Mouse (Mus musculus): Measurements from ENCODE around the gene Gtf2e1. TPM values are rescaled to one million over a fixed set of nuclear protein-coding genes. Genes with fewer than 3 reads are reported as not detected.

Gene Gtf2e1
- total and polyA plus RNA-seq, 2 experiments from 2014 or later = 18.9 to 21.4 TPM

DNA sequence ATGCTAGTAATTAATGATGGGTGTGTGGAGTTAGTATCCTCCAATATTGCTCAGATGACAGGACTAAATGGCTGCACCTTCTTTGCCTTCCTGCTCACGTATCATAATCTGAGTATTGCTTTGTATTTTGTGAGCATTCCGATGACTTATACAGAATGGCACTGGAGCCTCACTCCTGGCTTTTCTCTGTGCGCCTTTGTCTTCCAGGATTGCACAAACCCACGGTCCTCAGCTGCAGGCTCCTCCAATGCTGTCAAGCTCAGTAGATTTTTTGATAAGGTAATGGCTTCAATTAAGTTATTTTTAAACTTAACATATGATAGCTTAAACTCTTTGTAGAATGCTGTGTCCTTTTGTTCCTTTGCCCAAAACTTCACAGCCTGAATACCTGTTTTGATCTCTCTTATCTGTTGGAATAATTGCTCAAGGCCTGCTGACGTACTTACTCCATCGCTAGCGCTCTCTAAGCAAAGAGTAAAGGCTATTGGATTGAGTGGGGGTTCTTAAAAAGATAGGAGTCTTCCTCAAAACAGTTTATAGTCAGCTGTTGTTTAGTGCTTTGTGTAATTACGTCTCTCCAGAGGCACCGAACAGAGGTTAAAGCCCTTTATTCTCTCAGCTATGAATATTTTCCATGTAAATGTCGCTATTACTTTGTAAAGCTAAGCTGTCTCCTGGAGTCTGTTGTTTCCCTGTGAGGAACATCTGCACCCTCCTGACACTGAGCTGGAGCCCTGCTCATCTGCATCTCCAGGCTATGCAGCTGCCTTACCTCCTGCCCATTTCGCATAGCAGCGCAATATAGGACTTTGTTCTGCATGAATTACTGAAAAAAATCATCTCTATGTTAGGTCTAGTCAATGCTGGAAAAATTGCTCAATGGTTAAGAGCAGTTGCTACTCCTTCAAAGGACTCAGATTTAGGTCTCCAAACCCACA is 27.8 kb upstream of the Gtf2e1 start:
- no peak for ATAC-seq
- Histone ChIP-seq H3K27me3 (ENCODE audit: insufficient read depth, low read length) (no peaks in the 10 kb centered on the region), H3K4me2 (ENCODE audit: low read depth, low read length) (no peak overlapping the region), H3K4me3 (ENCODE audit: low read length) (no peak overlapping the region), H3K9ac (replicated peaks; ENCODE audit: low read length) (no peak overlapping the region), H3K9me3 (ENCODE audit: low read length) (no peaks in the 10 kb centered on the region), H3K36me3 (ENCODE audit: insufficient read depth, low read length) (peaks cover 3% of the 10 kb centered on the region; the same call in 1 of the 2 replicates), H3K27ac (no peak overlapping the region), H3K4me1 (ENCODE audit: insufficient read depth, low read length) (no peaks in the 10 kb centered on the region)
- no peak for DNase-seq (ENCODE audit: low spot score)
- WGBS = 82% methylated on average over 12 of the region's 12 CpGs
- no peak for TF ChIP-seq CTCF (IDR thresholded peaks at IDR 0.05; ENCODE audit: low read depth)

DNA sequence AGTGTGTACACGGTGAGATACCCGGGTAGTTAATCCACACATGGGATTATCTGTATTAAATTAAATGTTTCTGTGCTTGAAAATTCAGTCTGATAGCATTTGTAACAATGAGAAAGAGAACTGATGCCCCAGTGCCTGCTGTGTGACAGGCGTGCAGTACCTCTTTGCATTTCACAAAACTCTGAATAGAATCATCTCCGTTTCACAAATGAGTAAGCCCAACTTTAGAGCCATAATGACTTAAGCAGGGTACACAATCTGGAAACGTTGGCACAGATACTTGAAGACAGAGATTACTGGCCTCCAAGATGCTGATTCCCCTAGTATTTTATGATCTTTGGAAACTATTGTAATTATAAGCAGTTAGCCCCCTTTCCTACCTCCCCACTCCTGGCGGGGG is 26.5 kb upstream of the Gtf2e1 start:
- Histone ChIP-seq H3K9ac (replicated peaks; ENCODE audit: low read length) (no peak overlapping the region), H3K27me3 (ENCODE audit: insufficient read depth, low read length) (no peaks in the 10 kb centered on the region), H3K36me3 (ENCODE audit: insufficient read depth, low read length) (no peaks in the 10 kb centered on the region), H3K4me1 (ENCODE audit: insufficient read depth, low read length) (no peaks in the 10 kb centered on the region), H3K4me2 (ENCODE audit: low read depth, low read length) (no peak overlapping the region), H3K4me3 (ENCODE audit: low read length) (no peak overlapping the region), H3K9me3 (ENCODE audit: low read length) (no peaks in the 10 kb centered on the region), H3K27ac (no peak overlapping the region)
- DNase-seq (ENCODE audit: low spot score) = no peak
- ATAC-seq = no peak
- 64% methylated on average over 6 of the region's 6 CpGs for WGBS
- no peak for TF ChIP-seq CTCF (IDR thresholded peaks at IDR 0.05; ENCODE audit: low read depth)

DNA sequence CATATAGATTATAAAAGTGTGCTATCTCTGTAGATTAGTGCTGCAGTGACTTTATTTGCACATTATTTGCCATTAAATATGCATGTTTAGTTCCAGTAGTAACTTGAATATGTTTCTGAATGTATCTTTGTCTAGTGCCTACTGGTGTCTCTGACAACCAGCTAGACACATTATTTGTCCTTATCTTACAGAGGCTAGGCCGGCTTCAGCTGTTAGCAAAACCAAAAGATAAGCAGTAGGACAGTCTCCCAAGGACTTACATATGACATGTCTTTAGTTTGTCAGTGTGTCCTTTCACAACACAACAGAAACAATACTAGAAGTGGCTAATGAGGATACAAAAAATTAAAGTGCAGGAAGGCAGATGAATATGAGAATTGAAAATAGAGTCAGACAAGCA is 25.5 kb upstream of the Gtf2e1 start:
- Histone ChIP-seq H3K27ac (no peak overlapping the region), H3K4me2 (ENCODE audit: low read depth, low read length) (no peak overlapping the region), H3K4me1 (ENCODE audit: insufficient read depth, low read length) (no peaks in the 10 kb centered on the region), H3K9me3 (ENCODE audit: low read length) (no peaks in the 10 kb centered on the region), H3K4me3 (ENCODE audit: low read length) (no peak overlapping the region), H3K9ac (replicated peaks; ENCODE audit: low read length) (no peak overlapping the region), H3K36me3 (ENCODE audit: insufficient read depth, low read length) (no peaks in the 10 kb centered on the region), H3K27me3 (ENCODE audit: insufficient read depth, low read length) (no peaks in the 10 kb centered on the region)
- no peak for TF ChIP-seq CTCF (IDR thresholded peaks at IDR 0.05; ENCODE audit: low read depth)
- no peak for ATAC-seq
- WGBS = 95% methylated on average over 1 of the region's 1 CpGs
- no peak for DNase-seq (ENCODE audit: low spot score)

DNA sequence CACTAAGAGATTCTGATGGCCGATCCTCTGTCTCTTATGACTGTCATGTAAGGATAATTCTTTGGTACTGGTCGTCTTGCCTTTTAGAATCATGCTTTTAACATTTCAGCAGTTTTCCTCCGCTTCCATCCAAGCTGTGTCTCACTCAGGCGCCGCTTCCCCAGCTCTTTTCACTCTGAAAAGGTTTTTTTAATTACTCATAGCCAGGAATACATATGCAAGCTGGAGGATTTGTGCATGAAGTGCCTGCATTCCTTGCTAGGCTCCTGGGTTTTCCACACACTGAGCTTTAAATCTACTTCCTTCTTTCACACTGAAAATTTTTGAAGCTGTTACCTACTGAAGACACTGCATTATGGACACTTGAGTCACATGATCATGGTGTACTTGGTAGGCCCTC is 23.4 kb upstream of the Gtf2e1 start:
- no peak overlapping the region for H3K27ac ChIP-seq
- no peak for TF ChIP-seq CTCF (IDR thresholded peaks at IDR 0.05; ENCODE audit: low read depth)
- no peak overlapping the region for H3K4me3 ChIP-seq (ENCODE audit: low read length)
- H3K36me3 ChIP-seq (ENCODE audit: insufficient read depth, low read length) = no peaks in the 10 kb centered on the region; the same call in 1 of the 2 replicates
- H3K27me3 ChIP-seq (ENCODE audit: insufficient read depth, low read length) = no peaks in the 10 kb centered on the region
- ATAC-seq (no peak), DNase-seq (ENCODE audit: low spot score) (no peak)
- 82% methylated on average over 5 of the region's 5 CpGs for WGBS
- no peak overlapping the region for H3K4me2 ChIP-seq (ENCODE audit: low read depth, low read length)
- H3K4me1 ChIP-seq (ENCODE audit: insufficient read depth, low read length) = no peaks in the 10 kb centered on the region
- no peaks in the 10 kb centered on the region for H3K9me3 ChIP-seq (ENCODE audit: low read length)
- H3K9ac ChIP-seq (replicated peaks; ENCODE audit: low read length) = no peak overlapping the region

DNA sequence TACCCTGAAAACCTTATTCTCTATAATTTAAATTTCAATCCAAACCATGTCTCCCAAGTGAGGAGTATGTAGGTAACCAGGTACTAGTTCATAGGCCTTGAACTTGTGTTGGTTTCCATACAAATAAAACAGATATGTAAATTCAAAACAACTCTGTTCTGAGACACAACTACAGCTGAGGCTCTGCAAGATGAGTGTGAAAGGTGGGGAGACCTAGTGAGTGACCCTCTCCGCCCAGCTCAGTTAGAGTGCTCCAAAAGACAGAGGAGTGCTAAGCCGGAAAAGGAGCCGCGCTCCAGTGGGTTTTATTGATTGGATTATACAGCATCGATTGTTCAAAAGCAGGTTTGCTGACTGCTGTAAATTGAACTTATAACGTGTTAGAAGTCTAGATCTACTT is 22.8 kb upstream of the Gtf2e1 start:
- no peak overlapping the region for H3K9ac ChIP-seq (replicated peaks; ENCODE audit: low read length)
- no peak overlapping the region for H3K27ac ChIP-seq
- DNase-seq (ENCODE audit: low spot score) (no peak), ATAC-seq (no peak)
- no peaks in the 10 kb centered on the region for H3K27me3 ChIP-seq (ENCODE audit: insufficient read depth, low read length)
- H3K36me3 ChIP-seq (ENCODE audit: insufficient read depth, low read length) = peaks cover 4% of the 10 kb centered on the region; the same call in 1 of the 2 replicates
- 70% methylated on average over 6 of the region's 6 CpGs for WGBS
- no peak overlapping the region for H3K4me3 ChIP-seq (ENCODE audit: low read length)
- TF ChIP-seq CTCF (IDR thresholded peaks at IDR 0.05; ENCODE audit: low read depth) = no peak
- H3K4me1 ChIP-seq (ENCODE audit: insufficient read depth, low read length) = no peaks in the 10 kb centered on the region
- H3K9me3 ChIP-seq (ENCODE audit: low read length) = no peaks in the 10 kb centered on the region
- no peak overlapping the region for H3K4me2 ChIP-seq (ENCODE audit: low read depth, low read length)

DNA sequence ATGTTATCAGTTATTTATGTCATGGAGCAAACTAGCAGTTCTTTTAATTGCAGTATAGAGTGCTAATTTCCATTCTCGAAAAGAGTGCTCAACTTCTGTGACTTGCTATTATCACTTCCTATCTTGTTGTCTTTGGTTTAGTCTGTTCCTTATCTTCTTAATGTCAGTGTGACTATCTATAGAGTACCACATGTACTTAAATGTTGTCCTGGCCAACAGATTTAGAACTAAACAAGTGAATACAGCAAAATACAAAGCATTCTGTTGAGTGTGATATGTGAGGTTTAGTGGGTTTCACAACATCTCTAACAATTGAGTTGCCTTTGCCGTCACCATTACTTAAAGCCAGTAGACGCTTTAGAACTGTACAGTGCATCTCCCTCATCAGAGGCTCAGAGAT is 13.2 kb upstream of the Gtf2e1 start:
- no peak for DNase-seq (ENCODE audit: low spot score)
- Histone ChIP-seq H3K9ac (replicated peaks; ENCODE audit: low read length) (no peak overlapping the region), H3K4me1 (ENCODE audit: insufficient read depth, low read length) (no peaks in the 10 kb centered on the region), H3K27me3 (ENCODE audit: insufficient read depth, low read length) (no peaks in the 10 kb centered on the region), H3K9me3 (ENCODE audit: low read length) (no peaks in the 10 kb centered on the region), H3K36me3 (ENCODE audit: insufficient read depth, low read length) (peaks cover 4% of the 10 kb centered on the region; the same call in 1 of the 2 replicates), H3K27ac (no peak overlapping the region), H3K4me2 (ENCODE audit: low read depth, low read length) (no peak overlapping the region), H3K4me3 (ENCODE audit: low read length) (no peak overlapping the region)
- ATAC-seq = no peak
- 100% methylated on average over 3 of the region's 3 CpGs for WGBS
- no peak for TF ChIP-seq CTCF (IDR thresholded peaks at IDR 0.05; ENCODE audit: low read depth)

DNA sequence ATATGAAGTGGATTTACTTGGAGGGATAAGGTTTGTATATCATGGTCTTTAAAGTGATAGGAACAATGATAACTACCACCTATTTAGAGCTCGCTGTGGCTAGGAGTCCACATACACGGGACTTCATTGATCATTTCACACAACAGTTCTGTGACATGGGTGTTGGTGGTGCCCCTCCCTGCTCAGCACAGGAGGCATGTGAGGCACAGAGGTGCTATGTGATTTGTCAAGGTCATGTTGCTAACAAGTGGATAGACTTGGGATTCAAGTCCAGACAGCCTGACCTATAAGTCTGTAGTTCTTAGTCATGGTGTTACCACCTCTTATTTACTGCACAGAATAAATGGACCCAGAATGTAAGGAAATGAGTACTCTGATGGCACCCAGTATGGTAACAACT is 11.4 kb upstream of the Gtf2e1 start:
- WGBS = 67% methylated on average over 2 of the region's 2 CpGs
- DNase-seq (ENCODE audit: low spot score) = no peak
- Histone ChIP-seq H3K27ac (no peak overlapping the region), H3K4me3 (ENCODE audit: low read length) (no peak overlapping the region), H3K4me2 (ENCODE audit: low read depth, low read length) (no peak overlapping the region), H3K36me3 (ENCODE audit: insufficient read depth, low read length) (no peaks in the 10 kb centered on the region), H3K9ac (replicated peaks; ENCODE audit: low read length) (no peak overlapping the region), H3K27me3 (ENCODE audit: insufficient read depth, low read length) (no peaks in the 10 kb centered on the region), H3K9me3 (ENCODE audit: low read length) (no peaks in the 10 kb centered on the region), H3K4me1 (ENCODE audit: insufficient read depth, low read length) (no peaks in the 10 kb centered on the region)
- no peak for ATAC-seq
- TF ChIP-seq CTCF (IDR thresholded peaks at IDR 0.05; ENCODE audit: low read depth) = no peak
